Mouse (Mus musculus): Measurements from ENCODE around the gene Zfp239. TPM values are rescaled to one million over a fixed set of nuclear protein-coding genes. Genes with fewer than 3 reads are reported as not detected.

Zfp239 gene
- total and polyA plus RNA-seq, 3 experiments, result 18.6 to 20.4 TPM; not detected in 1

- Histone ChIP-seq H3K9ac (ENCODE audit: control insufficient read depth, low read depth, low read length, poor library complexity, severe bottlenecking) (peak overlapping the region; percentile 96), H3K4me1 (ENCODE audit: control insufficient read depth in 1 of 2, insufficient read depth in 2 of 2, low read length in 2 of 2) (peaks cover 10 to 19% of the 10 kb centered on the region in 2 experiments), H3K4me3 (ENCODE audit: control insufficient read depth in 1 of 2, insufficient read depth in 1 of 2, low read depth in 2 of 2, low read length in 2 of 2) (peak overlapping the region; percentile 47 to 70), H3K27me3 (ENCODE audit: control insufficient read depth in 1 of 2, insufficient read depth in 2 of 2, low read length in 2 of 2) (no peaks in the 10 kb centered on the region), H3K27ac (ENCODE audit: control insufficient read depth, low read depth, low read length) (peak overlapping the region; percentile 99), H3K9me3 (replicated peaks; ENCODE audit: insufficient read depth, low read length) (no peaks in the 10 kb centered on the region), H3K79me2 (ENCODE audit: control insufficient read depth, insufficient read depth, low read length, poor library complexity) (peaks cover 11% of the 10 kb centered on the region), H3K36me3 (ENCODE audit: control insufficient read depth in 1 of 2, insufficient read depth in 2 of 2, low read length in 2 of 2) (peaks cover 0 to 22% of the 10 kb centered on the region in 2 experiments; a peak in 2 of 4 replicates)
- DNase-seq (ENCODE audit: low read depth, low spot score), result peak; percentile 99
- TF ChIP-seq ZNF384 (IDR thresholded peaks at IDR 0.05; ENCODE audit: low read depth, low read length) (no peak), ETS1 (IDR thresholded peaks at IDR 0.05; ENCODE audit: low read depth, low read length) (peak; percentile 55; the same call in 1 of the 2 replicates), ELF1 (IDR thresholded peaks at IDR 0.05; ENCODE audit: low read depth, low read length) (peak; percentile 90), POLR2AphosphoS5 (IDR thresholded peaks at IDR 0.05; ENCODE audit: borderline replicate concordance, low read depth, low read length) (0 out of 2 replicates have a peak, but pooled peaks have one; percentile 9), MAZ (IDR thresholded peaks at IDR 0.05; ENCODE audit: low read depth, low read length) (no peak), TBP (IDR thresholded peaks at IDR 0.05; ENCODE audit: low read depth, low read length) (peak; percentile 85), GATA1 (IDR thresholded peaks at IDR 0.05; ENCODE audit: low read depth, low read length) (no peak), POLR2A (IDR thresholded peaks at IDR 0.05; ENCODE audit: control insufficient read depth in 1 of 2, insufficient read depth in 1 of 2, low read depth in 1 of 2, low read length in 2 of 2, poor library complexity in 1 of 2) (peak; percentile 79 to 93), GABPA (IDR thresholded peaks at IDR 0.05; ENCODE audit: low read depth, low read length) (no peak; the same call in 1 of the 2 replicates), ZKSCAN1 (IDR thresholded peaks at IDR 0.05; ENCODE audit: low read depth, low read length) (no peak), TCF12 (IDR thresholded peaks at IDR 0.05; ENCODE audit: low read depth, low read length) (no peak), E2F4 (IDR thresholded peaks at IDR 0.05; ENCODE audit: borderline replicate concordance, low read depth, low read length) (peak; percentile 89), TAL1 (IDR thresholded peaks at IDR 0.05; ENCODE audit: low read length) (no peak), USF2 (IDR thresholded peaks at IDR 0.05; ENCODE audit: borderline replicate concordance in 1 of 2, insufficient read depth in 1 of 2, low read depth in 1 of 2, low read length in 2 of 2) (no peak), ZMIZ1 (IDR thresholded peaks at IDR 0.05; ENCODE audit: low read depth, low read length) (peak; percentile 44; the same call in 1 of the 2 replicates), MYB (IDR thresholded peaks at IDR 0.05; ENCODE audit: low read depth, low read length) (no peak), CHD2 (IDR thresholded peaks at IDR 0.05; ENCODE audit: low read length) (no peak; the same call in 1 of the 2 replicates), MXI1 (IDR thresholded peaks at IDR 0.05; ENCODE audit: low read depth, low read length) (peak; percentile 99), SIN3A (IDR thresholded peaks at IDR 0.05; ENCODE audit: low read length) (peak; percentile 92), MEF2A (IDR thresholded peaks at IDR 0.05; ENCODE audit: extremely low read depth, insufficient replicate concordance, low read depth, low read length, poor library complexity, severe bottlenecking) (no peak), EP300 (IDR thresholded peaks at IDR 0.05; ENCODE audit: low read depth in 1 of 2, low read length in 2 of 2) (no peak), NELFE (IDR thresholded peaks at IDR 0.05; ENCODE audit: low read depth, low read length) (peak; percentile 86), ZC3H11A (IDR thresholded peaks at IDR 0.05; ENCODE audit: low read depth, low read length) (peak; percentile 44; the same call in 1 of the 2 replicates), POLR2AphosphoS2 (IDR thresholded peaks at IDR 0.05; ENCODE audit: low read length) (peak; percentile 87), RAD21 (IDR thresholded peaks at IDR 0.05; ENCODE audit: low read depth, low read length) (peak; percentile 54), CTCF (IDR thresholded peaks at IDR 0.05 in 2 of 3, conservative IDR thresholded peaks at IDR 0.05 in 1 of 3; ENCODE audit: control insufficient read depth in 1 of 3, insufficient read depth in 1 of 3, low read depth in 2 of 3, low read length in 3 of 3, poor library complexity in 1 of 3, severe bottlenecking in 1 of 3) (peak; percentile 78 to 97 (median 95)), BHLHE40 (IDR thresholded peaks at IDR 0.05; ENCODE audit: borderline replicate concordance, low read depth, low read length) (no peak), KAT2A (conservative IDR thresholded peaks at IDR 0.05; ENCODE audit: low read depth, low read length) (no peak), MAFK (IDR thresholded peaks at IDR 0.05; ENCODE audit: borderline replicate concordance, low read depth, low read length) (no peak), RCOR1 (IDR thresholded peaks at IDR 0.05; ENCODE audit: low read depth, low read length) (no peak), NRF1 (IDR thresholded peaks at IDR 0.05; ENCODE audit: insufficient read depth, low read depth, low read length, poor library complexity, severe bottlenecking) (peak; percentile 91), MYC (IDR thresholded peaks at IDR 0.05; ENCODE audit: low read depth, low read length) (peak; percentile 100), HCFC1 (IDR thresholded peaks at IDR 0.05; ENCODE audit: low read depth, low read length) (peak; percentile 78), USF1 (IDR thresholded peaks at IDR 0.05; ENCODE audit: low read depth, low read length) (peak; percentile 81), CHD1 (IDR thresholded peaks at IDR 0.05; ENCODE audit: low read depth, low read length) (no peak), SMC3 (IDR thresholded peaks at IDR 0.05; ENCODE audit: low read depth, low read length) (peak; percentile 71)
Observed at GRCm38 (mm10) chr6:117879408-117880115, 17.7 kb downstream of the Zfp239 start.
